Mouse (Mus musculus): ENCODE results near the gene Zbtb7b.
A peak's percentile ranks its signal among the peaks of the same experiment; 100 is the strongest.

The Zbtb7b gene

DNA sequence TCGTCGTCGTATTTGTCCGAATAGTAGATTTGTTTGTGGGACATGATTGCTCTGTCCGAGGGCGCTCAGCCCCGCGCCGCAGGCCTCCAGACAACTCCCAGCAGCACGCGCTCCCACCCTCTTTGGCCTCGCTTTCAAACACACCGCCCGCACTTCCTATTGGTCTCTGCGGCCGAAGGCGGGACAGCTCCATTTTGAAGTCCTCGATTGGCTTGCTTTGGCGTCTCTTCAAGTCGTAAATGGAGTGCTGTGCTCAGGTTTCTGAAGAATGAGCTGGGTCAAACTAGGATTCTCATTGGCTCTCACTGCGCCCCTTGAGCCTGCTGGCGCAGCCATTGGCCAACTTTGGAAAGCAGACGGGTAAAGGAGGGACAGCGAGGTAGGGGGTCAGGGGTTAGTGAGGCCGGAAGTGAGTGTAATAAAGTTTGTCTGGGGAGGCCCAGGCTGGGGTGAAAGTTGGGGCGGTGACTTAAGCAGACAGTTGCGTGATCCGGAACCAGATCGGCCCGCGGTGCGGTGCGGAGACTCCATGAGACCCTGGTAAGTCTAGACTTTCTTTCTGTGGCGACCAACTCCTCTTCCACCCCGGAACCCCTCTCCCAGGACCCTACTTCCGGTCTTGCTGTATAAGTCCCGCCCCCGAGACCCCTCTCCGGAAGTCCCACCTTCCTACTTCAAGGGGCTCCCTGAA lies 23.7 kb upstream of the Zbtb7b start, which contains the start of the genes Cks1b and Shc1:
Gene Cks1b (minus strand): TSS at position 214 of the 691 bp plus-strand sequence.
Gene Shc1 (plus strand): TSS at position 274 of the 691 bp plus-strand sequence.
- DNase-seq (ENCODE audit: low spot score) = peak; percentile 100

DNA sequence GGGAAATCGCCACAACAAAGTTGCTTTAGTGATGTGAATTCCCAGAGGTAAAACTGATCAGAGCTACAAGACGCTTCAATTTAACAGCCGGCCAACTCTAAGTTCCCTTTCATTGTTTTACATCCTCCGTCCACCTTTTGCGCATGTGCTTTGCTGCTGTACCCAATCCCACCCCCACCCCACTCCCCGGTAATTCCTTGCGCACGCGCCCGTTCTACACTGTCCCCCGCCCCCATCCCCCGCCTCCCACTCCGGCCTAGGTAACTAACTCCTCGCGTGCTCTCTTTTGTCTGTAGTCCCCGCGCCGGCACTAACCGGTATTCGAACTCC lies 23.2 kb upstream of the Zbtb7b start:
- DNase-seq (ENCODE audit: low spot score) = no peak

GRCm38 (mm10) chr3:89417131-89417530 lies 22.6 kb upstream of the Zbtb7b start:
- DNase-seq (ENCODE audit: low spot score) = no peak

DNA sequence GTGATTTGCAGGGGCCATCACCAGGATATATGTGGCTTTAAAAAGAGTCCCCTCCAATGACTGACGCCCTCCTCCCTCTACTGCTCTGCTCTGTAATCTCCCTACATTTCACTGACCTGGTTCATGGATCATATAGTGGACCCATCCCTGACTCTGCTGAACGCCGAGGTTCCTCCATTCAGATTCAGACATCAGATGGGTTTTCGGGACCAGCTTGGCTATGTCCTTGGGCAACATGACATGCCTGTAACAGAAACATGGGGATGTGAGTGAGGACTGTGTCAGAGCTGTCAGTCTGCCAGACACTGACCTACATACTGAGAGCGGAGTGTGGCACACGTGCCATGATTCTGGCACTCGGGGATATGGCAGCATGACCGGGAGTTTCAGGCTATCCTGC lies 21.6 kb upstream of the Zbtb7b start:
- no peak for DNase-seq (ENCODE audit: low spot score)

DNA sequence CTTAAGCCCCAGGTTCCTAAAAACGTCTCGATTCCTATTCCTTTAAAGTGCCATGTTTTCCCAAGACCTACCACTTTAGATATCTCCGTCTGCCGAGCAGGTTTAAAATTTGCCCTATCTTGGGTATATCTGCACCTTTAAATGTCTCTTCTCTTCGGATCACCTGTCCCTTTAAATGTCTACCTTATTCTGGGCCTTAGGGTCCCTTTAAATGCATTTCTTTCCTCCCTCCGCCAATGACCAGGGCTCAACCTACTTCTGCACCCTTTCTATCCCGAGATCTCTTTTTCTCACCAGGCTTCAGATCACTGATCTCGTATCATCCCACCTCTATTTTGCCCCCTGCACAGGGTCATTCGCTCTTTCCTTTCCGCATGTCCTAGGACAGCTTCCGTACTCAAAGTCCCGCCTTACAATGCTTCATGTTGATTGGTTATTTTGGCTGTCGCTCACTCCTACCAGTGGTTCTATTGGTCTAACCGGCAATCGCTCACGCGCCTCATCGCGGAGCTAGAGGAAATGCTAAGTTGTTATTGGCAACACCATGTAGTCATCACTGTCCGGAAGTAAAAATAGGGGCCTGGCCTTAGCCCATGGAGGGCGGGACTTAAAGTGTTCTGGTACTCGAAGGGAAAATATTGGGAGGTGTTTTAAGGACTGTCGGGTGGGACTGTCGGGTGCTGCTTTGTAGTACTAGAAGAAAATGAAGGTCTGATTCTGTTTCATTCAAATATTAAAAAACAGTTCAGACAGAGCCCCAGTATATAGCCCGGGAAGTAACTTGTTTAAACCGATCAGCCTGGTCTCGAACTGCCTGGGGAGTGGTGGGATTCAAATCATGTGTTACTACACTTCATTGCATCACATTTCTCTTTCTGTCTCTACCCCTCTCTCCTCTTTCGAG lies 17.2 kb upstream of the Zbtb7b start, which contains the start of gene Flad1:
Gene Flad1 (minus strand): TSS at position 381 of the 904 bp plus-strand sequence.
- DNase-seq (ENCODE audit: low spot score) = peak; percentile 100

DNA sequence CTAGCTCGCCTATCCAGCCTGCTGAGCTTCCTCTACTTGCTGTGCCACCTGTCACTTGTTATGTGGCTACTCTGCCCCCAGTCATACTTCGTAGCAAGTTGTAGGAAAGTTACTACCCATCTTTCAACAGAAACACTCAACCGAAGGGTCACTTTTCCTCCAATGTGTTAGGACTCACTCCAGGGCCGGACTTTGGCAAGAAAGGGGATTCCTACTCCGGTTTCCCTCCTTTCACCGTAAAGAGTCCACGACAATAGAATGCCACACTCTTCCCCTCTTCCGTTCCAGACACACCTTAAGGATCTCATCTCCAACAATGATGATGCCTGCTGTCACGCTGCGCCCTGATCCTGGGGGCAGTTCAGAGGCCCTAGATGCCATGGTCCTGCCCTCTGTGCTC lies 16.3 kb upstream of the Zbtb7b start:
- DNase-seq (ENCODE audit: low spot score) = no peak

- DNase-seq (ENCODE audit: low spot score) = peak; percentile 79
Measured at GRCm38 (mm10) chr3:89409701-89410100, 15.1 kb upstream of the Zbtb7b start.

DNA sequence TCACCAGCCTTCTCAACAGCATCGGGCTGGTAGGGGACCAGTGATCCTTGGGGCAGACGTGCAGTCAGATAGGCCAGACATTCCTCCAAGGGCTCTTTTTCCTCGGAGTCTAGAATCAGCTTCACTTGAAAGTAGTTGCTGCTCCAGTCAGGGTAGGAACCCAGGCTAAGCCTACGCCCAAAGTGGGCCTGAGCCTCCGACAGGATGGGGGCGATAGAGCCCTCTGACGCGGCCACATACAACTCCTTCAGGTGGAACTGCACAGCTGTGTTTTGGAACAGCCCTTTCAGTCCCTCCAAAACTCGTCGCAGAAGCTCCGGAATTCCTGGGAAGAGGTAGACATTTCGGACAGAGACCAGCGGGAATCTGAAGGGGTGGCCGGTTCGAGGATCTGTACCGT lies 13.9 kb upstream of the Zbtb7b start:
- DNase-seq (ENCODE audit: low spot score) = no peak

- no peak for DNase-seq (ENCODE audit: low spot score)
Measured at GRCm38 (mm10) chr3:89406887-89407286, 12.3 kb upstream of the Zbtb7b start.

GRCm38 (mm10) chr3:89402693-89403092 lies 8.1 kb upstream of the Zbtb7b start, which contains the start of gene Lenep:
TSS of gene Lenep (minus strand) at chr3:89402793.
- DNase-seq (ENCODE audit: low spot score) = no peak

- DNase-seq (ENCODE audit: low spot score) = no peak
Measured at GRCm38 (mm10) chr3:89401329-89401728, 6.8 kb upstream of the Zbtb7b start.

- no peak for DNase-seq (ENCODE audit: low spot score)
Measured at GRCm38 (mm10) chr3:89396654-89397005, 2.1 kb upstream of the Zbtb7b start.

- DNase-seq (ENCODE audit: low spot score) = peak; percentile 85
Measured at GRCm38 (mm10) chr3:89395806-89396653, 1.5 kb upstream of the Zbtb7b start.

DNA sequence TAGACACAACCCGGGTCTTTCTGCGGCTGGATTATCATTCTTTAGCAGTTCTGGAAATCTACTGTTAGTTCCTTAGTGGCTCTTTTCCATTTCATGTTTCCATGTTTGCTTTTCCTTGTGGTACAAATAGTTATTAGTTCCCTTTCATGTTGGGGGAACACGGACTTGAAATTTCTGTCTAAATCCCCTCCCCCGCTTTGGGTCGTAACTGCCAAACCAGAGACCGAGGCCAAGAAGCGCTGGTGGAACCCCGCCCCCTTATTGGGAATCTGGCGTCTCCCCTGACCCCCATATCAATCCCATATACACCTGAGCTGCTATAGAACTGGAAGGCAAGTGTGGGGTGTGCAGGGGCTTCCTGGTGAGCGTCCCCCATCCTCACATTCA lies 836 bp upstream of the Zbtb7b start:
- peak; percentile 61 for DNase-seq (ENCODE audit: low spot score)

GRCm38 (mm10) chr3:89394894-89395256 lies 299 bp upstream of the Zbtb7b start:
- DNase-seq (ENCODE audit: low spot score) = peak; percentile 95

DNA sequence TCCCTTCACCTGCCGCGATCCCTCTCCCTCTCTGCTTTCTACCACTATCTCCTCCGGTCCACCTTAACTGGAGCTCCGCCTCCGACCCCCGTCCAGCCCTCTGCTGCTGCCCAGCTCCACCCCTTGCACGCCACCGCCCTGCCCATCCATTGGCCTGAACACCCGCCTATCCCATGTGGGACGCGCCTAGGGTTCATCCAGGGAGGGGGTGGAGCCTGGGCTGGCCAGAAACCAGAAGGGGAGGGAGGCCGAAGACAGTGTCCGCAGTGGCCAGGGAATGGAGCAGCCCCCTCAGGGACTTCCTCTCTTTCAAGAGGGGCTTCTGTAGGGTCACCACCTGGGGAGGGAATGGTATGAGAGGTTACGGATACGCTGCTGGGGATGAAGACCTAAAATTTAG lies 971 bp downstream of the Zbtb7b start:
- DNase-seq (ENCODE audit: low spot score) = peak; percentile 99

- peak; percentile 64 for DNase-seq (ENCODE audit: low spot score)
Measured at GRCm38 (mm10) chr3:89392871-89393311, 1.7 kb downstream of the Zbtb7b start.

DNA sequence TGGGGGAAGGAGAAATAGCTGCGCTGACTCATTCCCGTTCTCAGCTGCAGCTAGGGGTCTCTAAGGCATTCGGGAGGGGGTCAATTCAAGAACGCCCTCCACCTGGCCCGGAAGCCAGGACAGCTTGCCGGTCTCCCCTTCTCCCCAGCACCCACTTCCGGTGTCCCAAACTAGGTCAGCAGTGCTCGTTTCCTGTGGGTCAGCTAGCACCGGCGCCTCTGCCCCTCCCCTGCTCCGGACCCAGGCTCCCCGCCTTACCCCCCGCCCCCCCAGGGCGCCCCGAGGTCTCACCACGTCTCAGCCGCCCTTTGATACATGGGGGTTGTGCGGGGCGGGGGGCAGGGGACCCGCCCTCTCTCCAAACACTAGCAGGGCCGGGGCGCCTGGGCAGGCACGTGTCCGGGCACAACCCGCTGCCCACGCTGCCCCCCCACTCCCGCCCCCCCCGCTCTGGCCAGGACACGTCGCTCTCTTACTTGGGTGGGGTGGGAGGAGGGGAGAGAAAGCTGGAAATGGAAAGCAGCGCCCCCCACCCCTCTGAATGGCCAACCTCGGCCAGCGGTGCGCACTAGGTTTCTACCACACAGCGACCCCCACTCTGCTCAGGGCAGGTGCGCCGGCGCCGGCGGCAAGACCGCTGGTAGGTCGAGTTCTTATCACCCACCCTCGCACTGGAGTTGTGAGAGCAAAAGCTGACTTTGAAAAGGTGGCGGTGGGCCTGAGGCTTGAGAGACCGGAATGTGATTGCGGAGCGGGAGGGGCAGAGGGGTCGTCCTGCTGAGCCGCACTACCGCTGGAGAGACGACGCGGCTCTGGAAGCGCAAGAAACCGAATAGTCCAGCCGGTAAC lies 2.7 kb downstream of the Zbtb7b start:
- DNase-seq (ENCODE audit: low spot score) = peak; percentile 86

DNA sequence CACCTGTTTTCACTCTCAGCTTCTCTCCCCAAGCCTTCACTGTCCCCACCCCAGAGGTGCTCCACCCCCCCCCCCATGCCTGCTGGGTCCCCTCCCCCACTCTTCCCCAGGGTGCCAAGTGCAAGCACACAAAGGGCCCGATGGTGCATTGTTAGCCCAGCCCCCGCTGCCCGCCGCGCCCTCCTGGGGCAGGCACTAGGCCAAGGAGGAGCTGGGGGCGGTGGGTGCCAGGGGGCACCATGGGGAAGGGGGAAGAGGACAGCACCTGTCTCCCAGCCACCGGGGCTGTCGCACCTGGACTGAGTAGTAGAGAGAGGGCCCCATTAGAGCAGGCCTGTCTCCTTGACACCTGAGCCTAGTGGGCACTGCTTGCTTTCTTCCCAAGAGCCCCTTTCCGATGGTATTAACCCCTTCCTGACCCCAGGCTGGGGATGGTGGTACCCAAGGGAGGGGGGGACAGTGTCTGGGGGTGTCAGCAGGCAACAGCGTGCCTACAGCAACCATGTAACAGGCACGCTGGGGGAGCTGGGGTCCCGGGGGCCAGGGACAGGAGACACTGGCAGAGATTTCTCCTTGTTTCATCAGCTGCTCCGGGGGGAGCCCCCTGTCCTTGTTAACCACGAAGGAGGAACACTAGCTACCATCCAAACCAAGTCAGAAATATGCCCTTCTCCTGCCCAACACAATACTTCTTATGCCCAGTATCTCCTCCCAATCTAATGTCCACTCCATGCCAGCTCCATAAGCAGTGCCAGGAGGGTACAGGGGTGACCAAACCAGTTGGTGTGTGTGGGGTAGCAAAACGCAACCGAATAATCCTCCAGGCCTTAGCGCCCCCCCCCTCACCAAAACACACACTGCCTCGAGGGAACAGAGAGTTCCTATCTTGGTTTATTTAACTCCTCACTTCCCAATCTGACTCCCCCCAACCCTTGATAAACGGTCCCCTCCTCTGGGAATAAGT lies 3.6 kb downstream of the Zbtb7b start:
- DNase-seq (ENCODE audit: low spot score) = peak; percentile 91

DNA sequence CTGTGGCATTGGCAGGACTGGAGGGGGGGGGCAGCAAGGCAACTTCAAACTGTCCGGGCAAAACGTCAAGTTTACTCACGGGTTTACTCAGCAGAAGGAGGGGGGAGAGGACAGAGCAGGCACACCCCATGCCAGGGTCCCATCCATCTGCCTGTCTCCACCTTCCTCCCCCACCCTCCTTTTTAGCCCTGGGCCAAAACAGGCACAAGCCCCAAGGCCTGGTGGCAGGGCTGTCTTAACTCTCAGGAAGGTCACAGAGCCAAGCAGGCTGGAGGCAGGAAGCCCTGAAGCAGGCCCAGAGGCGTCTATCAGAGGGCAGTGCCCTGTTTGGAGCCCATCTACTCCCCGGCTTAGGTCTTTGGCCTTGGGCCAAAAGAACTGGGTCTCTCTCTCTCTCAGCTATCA lies 4.5 kb downstream of the Zbtb7b start:
- peak; percentile 85 for DNase-seq (ENCODE audit: low spot score)

Data from adipocyte (in vitro differentiated cells).